Mouse (Mus musculus) CH12F3 (cell line): Measurements from ENCODE around the gene Rexo4.

Source experiments
- in situ Hi-C: fragments of 300-500 bp; cut with MboI; formaldehyde crosslinking; loops from 2 replicates; pipeline ENCODE4 v1.14.3; 2020; ENCODE audit warnings: low sequenced_read_pairs

The Rexo4 gene

GRCm38 (mm10) chr2:26910994-26911765, 53.0 kb downstream of the Rexo4 start:
- in situ Hi-C loops, result no loop called here

- in situ Hi-C loops, result no loop called here
These were observed 53.8 kb downstream of the Rexo4 start, which contains the start of the genes Med22 and Rpl7a for GRCm38 (mm10) chr2:26910124-26910993. Gene Med22, minus strand, starts transcription at chr2:26910677. Gene Rpl7a, plus strand, starts transcription at chr2:26910764.

GRCm38 (mm10) chr2:26909387-26909784, 54.8 kb downstream of the Rexo4 start:
- in situ Hi-C loops, result no loop called here

GRCm38 (mm10) chr2:26908710-26909386, 55.3 kb downstream of the Rexo4 start:
- in situ Hi-C loops, result no loop called here

GRCm38 (mm10) chr2:26907109-26907508, 57.1 kb downstream of the Rexo4 start:
- in situ Hi-C loops, result no loop called here

- in situ Hi-C loops, result no loop called here
These were observed 57.8 kb downstream of the Rexo4 start for GRCm38 (mm10) chr2:26906431-26906830.

- in situ Hi-C loops, result no loop called here
These were observed 58.2 kb downstream of the Rexo4 start for GRCm38 (mm10) chr2:26905936-26906335.
